Mouse (Mus musculus): ENCODE measurements around the gene Tpgs1.

DNA sequence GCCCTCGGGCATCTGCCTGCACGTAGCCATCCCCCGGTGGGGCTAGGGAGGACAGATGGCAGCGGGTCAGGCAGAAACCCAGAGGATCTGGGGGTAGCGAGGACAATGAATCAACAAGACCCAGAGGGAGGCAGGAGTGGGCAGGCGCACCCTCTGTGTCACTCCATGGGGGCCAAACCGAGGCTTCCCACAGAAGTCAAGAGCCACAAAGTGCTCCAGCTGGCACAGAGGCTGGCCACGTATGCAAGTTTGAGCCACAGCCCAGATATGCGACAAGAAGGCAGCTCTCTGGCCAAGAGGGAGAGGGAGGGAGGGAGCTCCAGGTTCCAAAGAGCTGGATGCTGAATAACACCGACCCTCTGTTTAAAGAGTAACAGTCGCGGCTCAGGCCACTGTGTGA, 45.2 kb upstream of the Tpgs1 start:
- TF ChIP-seq CTCF (conservative IDR thresholded peaks at IDR 0.05; ENCODE audit: low read length) = no peak
- no peak for TF ChIP-seq NANOG (IDR thresholded peaks at IDR 0.05; ENCODE audit: borderline replicate concordance, low read length)
- no peak for TF ChIP-seq POU5F1 (IDR thresholded peaks at IDR 0.05; ENCODE audit: borderline replicate concordance, low read length)
